Mouse (Mus musculus): Measurements from ENCODE around the gene Mn1.

Gene Mn1

GRCm38 (mm10) chr5:111432842-111433241 is 15.7 kb downstream of the Mn1 start:
- DNase-seq (ENCODE audit: low read depth): no peak

- DNase-seq (ENCODE audit: low read depth): no peak
Observed at GRCm38 (mm10) chr5:111434342-111434842, 17.2 kb downstream of the Mn1 start.

DNA sequence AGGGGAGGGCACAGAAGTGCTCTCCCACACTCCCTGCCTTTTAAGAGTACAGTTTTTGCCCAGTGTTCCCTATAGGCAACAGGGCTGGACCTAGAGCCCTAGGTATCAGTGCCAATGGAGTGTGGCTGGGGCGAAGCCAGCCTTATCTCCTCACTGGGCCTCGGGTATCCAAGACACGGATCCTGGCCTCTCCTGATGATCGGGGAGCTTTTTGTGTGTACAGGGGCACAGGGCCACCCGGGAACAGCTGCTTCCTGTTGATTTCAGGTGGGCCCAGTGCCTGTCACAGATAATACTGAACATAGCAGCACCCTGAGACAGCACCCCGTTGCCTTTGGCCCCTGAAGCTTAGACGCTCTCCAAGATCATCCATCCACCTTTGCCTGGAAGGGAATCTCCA is 19.1 kb downstream of the Mn1 start:
- DNase-seq (ENCODE audit: low read depth): no peak

DNA sequence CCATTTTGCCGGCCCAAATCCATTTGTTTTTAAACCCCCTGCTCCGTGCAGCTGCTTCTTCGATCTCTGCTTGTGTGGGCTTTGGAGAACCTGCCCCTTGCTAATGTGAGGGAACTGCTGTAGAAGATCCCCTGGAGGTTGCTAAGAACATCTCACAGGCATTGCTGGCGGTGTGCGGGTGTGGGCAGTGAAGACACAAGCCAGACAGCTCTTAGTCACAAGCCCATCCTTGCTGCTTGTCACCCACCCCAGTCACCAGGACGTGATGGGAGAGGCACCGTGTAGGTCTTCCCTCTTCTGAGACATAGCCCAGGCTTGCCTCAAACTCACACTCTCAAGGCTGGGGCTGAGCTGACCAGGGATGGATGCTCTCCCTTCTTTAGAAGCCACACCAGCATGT is 20.0 kb downstream of the Mn1 start:
- DNase-seq (ENCODE audit: low read depth): no peak

- no peak for DNase-seq (ENCODE audit: low read depth)
Observed at GRCm38 (mm10) chr5:111438336-111438735, 21.2 kb downstream of the Mn1 start.

- no peak for DNase-seq (ENCODE audit: low read depth)
Observed at GRCm38 (mm10) chr5:111438821-111439220, 21.7 kb downstream of the Mn1 start.

DNA sequence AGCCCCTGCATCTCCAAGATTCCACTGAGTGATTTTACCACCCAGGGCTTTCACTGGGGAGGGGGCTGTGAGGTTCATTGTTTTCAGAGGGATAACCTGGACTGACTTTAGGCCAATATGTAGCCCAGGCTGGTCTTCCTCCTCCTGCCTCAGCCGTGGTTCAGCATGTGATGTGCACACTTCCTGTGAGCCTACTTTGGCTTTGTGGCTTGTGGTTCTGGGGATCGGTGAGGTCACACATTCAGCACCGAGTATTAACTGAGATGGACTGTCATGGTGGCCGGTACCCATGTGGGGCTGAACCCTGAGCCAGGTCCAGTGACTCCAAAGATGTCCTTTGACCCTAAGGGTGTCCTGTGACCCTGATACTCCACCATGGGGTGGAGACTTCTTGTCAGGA is 23.1 kb downstream of the Mn1 start:
- DNase-seq (ENCODE audit: low read depth): no peak

- no peak for DNase-seq (ENCODE audit: low read depth)
Observed at GRCm38 (mm10) chr5:111442151-111442871, 25.1 kb downstream of the Mn1 start.

- DNase-seq (ENCODE audit: low read depth): no peak
Observed at GRCm38 (mm10) chr5:111443636-111444035, 26.5 kb downstream of the Mn1 start.

DNA sequence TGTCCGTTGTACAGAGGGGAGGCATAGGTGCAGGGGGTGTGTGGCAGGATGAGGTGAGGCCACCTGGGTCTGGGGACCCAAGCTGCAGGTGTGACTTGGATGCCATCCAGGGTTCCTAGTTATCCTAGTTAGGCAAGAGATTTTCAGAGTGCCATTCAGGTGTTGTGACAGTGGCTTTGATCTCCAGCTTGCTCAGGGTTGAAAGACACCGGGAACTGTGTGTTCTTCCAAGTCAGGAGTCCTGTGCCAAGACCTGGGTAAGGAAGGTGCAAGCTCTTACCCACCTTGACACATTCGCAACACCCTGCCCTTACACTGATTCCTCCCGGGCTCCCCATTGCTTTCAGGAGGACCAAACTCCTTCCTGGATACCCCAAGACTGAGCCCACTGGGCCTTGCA is 27.2 kb downstream of the Mn1 start:
- no peak for DNase-seq (ENCODE audit: low read depth)

GRCm38 (mm10) chr5:111446652-111447051 is 29.5 kb downstream of the Mn1 start:
- no peak for DNase-seq (ENCODE audit: low read depth)

DNA sequence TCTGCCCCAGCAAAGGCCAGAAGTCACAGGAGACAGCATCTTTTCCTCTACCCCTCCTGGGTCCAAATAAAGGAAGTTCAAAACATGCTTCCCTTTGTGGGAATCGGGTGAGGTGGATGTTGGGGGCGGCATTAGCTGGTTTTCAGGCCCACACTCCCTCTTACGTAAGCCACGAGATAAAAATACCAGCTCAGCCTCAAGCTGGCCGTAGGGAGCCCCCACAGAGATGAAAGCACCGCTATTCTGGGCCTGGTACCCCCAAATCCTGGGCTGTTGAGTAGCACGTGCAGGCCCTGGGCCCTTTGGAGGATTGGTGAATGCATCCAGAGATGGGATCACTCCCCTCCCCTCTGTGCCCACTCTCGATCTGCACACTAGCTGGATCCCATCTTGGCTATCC is 32.5 kb downstream of the Mn1 start:
- DNase-seq (ENCODE audit: low read depth): no peak

GRCm38 (mm10) chr5:111454240-111454639 is 37.1 kb downstream of the Mn1 start:
- no peak for DNase-seq (ENCODE audit: low read depth)

- DNase-seq (ENCODE audit: low read depth): no peak
Observed at GRCm38 (mm10) chr5:111454876-111455275, 37.7 kb downstream of the Mn1 start.

GRCm38 (mm10) chr5:111458675-111459074 is 41.5 kb downstream of the Mn1 start:
- no peak for DNase-seq (ENCODE audit: low read depth)

DNA sequence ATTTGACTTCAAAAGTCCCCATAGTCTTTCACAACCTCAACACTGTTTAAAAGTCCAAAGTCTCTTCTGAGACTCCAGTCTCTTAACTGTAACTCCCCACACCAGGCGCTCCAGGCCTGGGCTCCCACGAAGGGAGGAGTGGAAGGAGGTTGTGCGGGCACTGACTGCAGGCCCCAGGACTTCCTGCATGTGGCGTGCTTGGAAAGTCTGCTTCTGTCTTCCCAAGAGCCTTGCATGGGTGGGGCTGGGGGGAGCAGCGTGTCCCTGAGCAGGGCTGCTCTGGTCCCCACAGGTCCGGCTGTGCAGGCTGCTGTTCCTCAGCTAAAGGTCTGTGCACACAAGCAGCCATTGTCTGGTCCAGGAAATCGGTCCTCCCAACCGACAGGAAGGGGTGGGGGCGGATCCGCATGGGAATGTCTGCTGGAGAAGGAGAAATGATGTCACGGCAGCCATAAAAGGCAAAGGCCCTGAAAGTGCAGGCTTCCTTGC is 48.7 kb downstream of the Mn1 start:
- DNase-seq (ENCODE audit: low read depth): no peak

GRCm38 (mm10) chr5:111466429-111466828 is 49.3 kb downstream of the Mn1 start:
- DNase-seq (ENCODE audit: low read depth): no peak

DNA sequence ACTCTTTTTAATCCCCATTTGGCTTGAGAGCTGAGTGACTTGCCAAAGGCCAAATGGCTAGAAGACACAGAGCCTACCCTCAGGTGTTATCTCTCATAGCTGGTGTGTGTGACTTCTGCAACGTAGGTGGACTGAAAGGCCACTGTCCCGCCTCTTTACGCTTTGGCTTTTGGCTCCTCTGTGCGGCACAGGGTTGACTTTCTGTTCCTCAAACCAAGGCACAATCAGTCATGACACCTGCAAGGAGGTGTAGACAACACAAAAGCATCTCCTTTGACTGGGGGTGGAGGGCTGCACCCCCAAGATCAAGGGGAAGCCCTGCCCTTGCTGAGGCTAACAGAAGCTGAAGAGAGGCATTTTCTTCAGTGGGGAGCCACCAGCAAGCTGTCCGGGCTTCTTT is 50.5 kb downstream of the Mn1 start:
- no peak for DNase-seq (ENCODE audit: low read depth)

- no peak for DNase-seq (ENCODE audit: low read depth)
Observed at GRCm38 (mm10) chr5:111469195-111469882, 52.2 kb downstream of the Mn1 start.

DNA sequence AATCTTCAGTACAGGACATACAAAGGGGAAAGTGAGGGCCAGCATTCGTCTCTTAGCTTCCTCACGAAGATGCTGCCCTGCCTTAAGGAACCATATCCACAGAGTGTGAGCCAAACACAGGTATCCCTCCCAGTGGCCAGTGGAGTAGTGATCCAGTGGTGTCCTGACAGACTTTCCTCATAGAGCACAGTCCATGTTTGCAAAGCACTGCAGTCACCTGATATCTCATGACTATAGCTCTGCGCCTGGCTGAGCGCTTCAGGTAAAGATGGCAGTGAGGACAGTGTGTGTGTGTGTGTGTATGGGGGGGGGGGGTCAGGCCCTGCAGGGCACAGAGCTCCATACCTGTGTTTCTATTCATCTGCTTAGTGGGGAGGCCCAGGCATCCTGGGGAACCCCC is 53.7 kb downstream of the Mn1 start:
- no peak for DNase-seq (ENCODE audit: low read depth)

DNA sequence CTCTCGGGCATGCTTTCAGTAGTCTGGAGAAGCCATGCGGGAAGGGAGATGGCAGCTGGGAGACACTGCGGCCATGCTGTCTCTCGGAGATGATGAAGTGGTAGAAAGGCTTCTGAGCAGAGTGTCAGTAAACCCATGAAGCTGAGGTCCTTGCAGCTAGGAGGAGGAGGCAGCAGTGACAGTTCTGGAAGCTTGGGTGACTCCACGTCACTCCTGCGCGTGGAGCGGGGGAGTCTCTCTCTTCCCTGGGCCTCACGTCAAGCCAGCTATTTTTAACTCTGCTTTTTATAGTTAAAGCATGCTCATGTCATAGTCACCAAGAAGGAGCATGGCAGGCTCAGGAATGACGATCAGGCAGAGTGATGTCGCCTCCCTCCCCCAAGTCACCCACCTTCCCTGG is 56.3 kb downstream of the Mn1 start:
- no peak for DNase-seq (ENCODE audit: low read depth)

DNA sequence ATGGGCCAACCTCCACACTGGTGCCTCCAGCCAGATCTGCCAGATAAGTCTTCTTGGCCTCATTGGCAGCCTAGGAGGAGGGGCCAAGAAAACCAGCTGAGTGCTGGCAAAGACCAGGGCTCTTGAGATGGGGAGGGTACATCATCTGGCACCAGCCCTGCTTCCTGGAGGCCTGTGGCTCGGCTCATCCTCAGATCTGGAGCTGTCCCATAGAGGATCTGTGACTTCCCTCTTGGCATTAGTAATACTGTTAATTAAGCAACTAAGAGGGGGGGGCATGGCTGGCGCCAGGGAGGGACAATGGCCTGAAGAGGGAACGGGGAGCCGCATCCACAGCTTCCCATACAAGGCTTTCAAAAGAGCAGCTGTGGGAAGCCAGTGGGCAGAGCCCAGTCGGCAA is 58.6 kb downstream of the Mn1 start:
- DNase-seq (ENCODE audit: low read depth): no peak

GRCm38 (mm10) chr5:111476141-111476540 is 59.0 kb downstream of the Mn1 start:
- DNase-seq (ENCODE audit: low read depth): no peak

GRCm38 (mm10) chr5:111485907-111486306 is 68.7 kb downstream of the Mn1 start:
- no peak for DNase-seq (ENCODE audit: low read depth)

Data from c-Kit-positive CD71-negative TER-119-negative erythroid progenitor cells, embryonic 14.5 days (primary cell).